Mouse (Mus musculus) midbrain, embryonic 16.5 days (tissue): ENCODE data around the gene Fgd2. TPM values are rescaled to one million over a fixed set of nuclear protein-coding genes. Genes with fewer than 3 reads are reported as not detected.

Experiments
- ATAC-seq: fragments of 200-750 bp; cut with Nextera tagmentation; 2 replicates; pipeline ENCODE4 v1.8.0; 2017; ENCODE audit warnings: moderate TSS enrichment
- H3K27ac ChIP-seq: fragments of 300-500 bp; sonication (generic); 2 replicates; pipeline ENCODE4 v1.5.1; 2014; ENCODE audit warnings: mild to moderate bottlenecking, low read length, mixed read lengths
- H3K27me3 ChIP-seq: fragments of 300-500 bp; sonication (generic); 2 replicates; pipeline ENCODE4 v1.6.1; 2014; ENCODE audit warnings: low read depth, low read length, mixed read lengths; ENCODE audit not compliant: control insufficient read depth, insufficient read depth
- H3K36me3 ChIP-seq: fragments of 300-500 bp; sonication (generic); 2 replicates; pipeline ENCODE4 v1.6.1; 2014; ENCODE audit warnings: mild to moderate bottlenecking, low read length, moderate library complexity, mixed read lengths; ENCODE audit not compliant: control insufficient read depth, insufficient read depth
- H3K4me1 ChIP-seq: fragments of 300-500 bp; sonication (generic); 2 replicates; pipeline ENCODE4 v1.6.1; 2014; ENCODE audit warnings: mild to moderate bottlenecking, low read length, mixed read lengths; ENCODE audit not compliant: control insufficient read depth, insufficient read depth
- H3K4me2 ChIP-seq: fragments of 300-500 bp; sonication (generic); 2 replicates; pipeline ENCODE4 v1.6.1; 2014; ENCODE audit warnings: mild to moderate bottlenecking, low read length, mixed read lengths
- H3K4me3 ChIP-seq: fragments of 300-500 bp; sonication (generic); 2 replicates; pipeline ENCODE4 v1.5.1; 2014; ENCODE audit warnings: low read depth, mild to moderate bottlenecking, low read length, moderate library complexity, mixed read lengths
- H3K9ac ChIP-seq: fragments of 300-500 bp; sonication (generic); 2 replicates; pipeline ENCODE4 v1.6.1; 2014; ENCODE audit warnings: low read depth, low read length, mixed read lengths
- H3K9me3 ChIP-seq: fragments of 300-500 bp; sonication (generic); replicated peaks from 2 replicates; pipeline ENCODE4 v1.6.1; 2014; ENCODE audit warnings: mild to moderate bottlenecking, low read length, mixed read lengths; ENCODE audit not compliant: control insufficient read depth, poor library complexity, severe bottlenecking
- WGBS: fragments of 180-500 bp; shearing (Covaris S2); extraction: QIAGEN DNeasy Blood & Tissue Kit; methylation state at CpG from one replicate; pipeline ENCODE4 v1.1.7; 2014; 5-methylcytosine and 5-hydroxymethylcytosine counted together
- polyA plus RNA-seq: library from polyadenylated mRNA; unstranded; fragments of >200 nt; fragmentation: Nextera tagmentation; extraction: Ambion mirVana; gene quantifications from 2 replicates; pipeline ENCODE4 v1.2.1, GENCODE M21; 2015

The Fgd2 gene
- polyA plus RNA-seq, 1 experiment from 2014 or later = 12.7 TPM

- Histone ChIP-seq H3K4me1 (peaks cover 24% of the 10 kb centered on the region), H3K9me3 (no peaks in the 10 kb centered on the region), H3K27me3 (no peaks in the 10 kb centered on the region), H3K36me3 (peaks cover 35% of the 10 kb centered on the region), H3K27ac (peak overlapping the region; percentile 66), H3K4me3 (no peak overlapping the region), H3K4me2 (no peak overlapping the region), H3K9ac (peak overlapping the region; percentile 38; the same call in 1 of the 2 replicates)
- ATAC-seq = no peak
- WGBS = 15% methylated on average over 5 of the region's 5 CpGs
These were observed 29.9 kb upstream of the Fgd2 start for GRCm38 (mm10) chr17:29330671-29331410.

DNA sequence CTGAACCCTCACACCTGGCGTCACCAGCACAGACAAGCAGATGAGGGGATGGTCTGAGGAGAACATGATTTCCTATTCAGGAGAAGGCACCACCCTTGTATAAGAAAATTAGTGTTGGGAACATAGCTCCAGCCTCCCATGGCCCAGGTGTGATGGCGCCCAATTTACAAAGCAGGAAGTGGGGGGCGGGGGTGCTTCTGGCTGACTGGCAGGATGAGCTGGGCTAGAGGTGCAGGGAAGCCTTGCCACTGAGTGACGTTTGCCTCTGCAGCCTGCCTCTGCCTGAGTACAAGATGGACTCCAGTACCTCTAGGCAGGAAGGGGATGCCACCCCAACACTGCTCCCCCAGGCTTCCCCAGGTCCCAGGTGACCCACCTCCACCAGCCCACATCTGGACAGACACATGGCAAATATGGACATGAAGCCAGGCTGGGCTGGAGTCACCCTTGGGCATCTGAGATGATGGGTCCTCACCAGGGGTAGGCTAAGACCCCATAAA lies 28.5 kb upstream of the Fgd2 start:
- H3K36me3 ChIP-seq = peaks cover 49% of the 10 kb centered on the region

GRCm38 (mm10) chr17:29336266-29336990 lies 24.3 kb upstream of the Fgd2 start:
- H3K36me3 ChIP-seq = peaks cover 76% of the 10 kb centered on the region
- WGBS = 94% methylated on average over 19 of the region's 19 CpGs
- no peak overlapping the region for H3K4me2 ChIP-seq
- no peak for ATAC-seq
- peaks cover 11% of the 10 kb centered on the region for H3K4me1 ChIP-seq
- no peak overlapping the region for H3K9ac ChIP-seq
- H3K27me3 ChIP-seq = no peaks in the 10 kb centered on the region
- no peak overlapping the region for H3K4me3 ChIP-seq
- H3K27ac ChIP-seq = no peak overlapping the region
- no peaks in the 10 kb centered on the region for H3K9me3 ChIP-seq

More for the DNA sequence above, 28.5 kb upstream of the Fgd2 start:
- H3K27me3 ChIP-seq = no peaks in the 10 kb centered on the region
- H3K9me3 ChIP-seq = no peaks in the 10 kb centered on the region
- H3K4me1 ChIP-seq = peaks cover 10% of the 10 kb centered on the region
- H3K4me3 ChIP-seq = no peak overlapping the region
- no peak overlapping the region for H3K4me2 ChIP-seq
- no peak overlapping the region for H3K27ac ChIP-seq
- 83% methylated on average over 4 of the region's 4 CpGs for WGBS
- ATAC-seq = no peak
- no peak overlapping the region for H3K9ac ChIP-seq

DNA sequence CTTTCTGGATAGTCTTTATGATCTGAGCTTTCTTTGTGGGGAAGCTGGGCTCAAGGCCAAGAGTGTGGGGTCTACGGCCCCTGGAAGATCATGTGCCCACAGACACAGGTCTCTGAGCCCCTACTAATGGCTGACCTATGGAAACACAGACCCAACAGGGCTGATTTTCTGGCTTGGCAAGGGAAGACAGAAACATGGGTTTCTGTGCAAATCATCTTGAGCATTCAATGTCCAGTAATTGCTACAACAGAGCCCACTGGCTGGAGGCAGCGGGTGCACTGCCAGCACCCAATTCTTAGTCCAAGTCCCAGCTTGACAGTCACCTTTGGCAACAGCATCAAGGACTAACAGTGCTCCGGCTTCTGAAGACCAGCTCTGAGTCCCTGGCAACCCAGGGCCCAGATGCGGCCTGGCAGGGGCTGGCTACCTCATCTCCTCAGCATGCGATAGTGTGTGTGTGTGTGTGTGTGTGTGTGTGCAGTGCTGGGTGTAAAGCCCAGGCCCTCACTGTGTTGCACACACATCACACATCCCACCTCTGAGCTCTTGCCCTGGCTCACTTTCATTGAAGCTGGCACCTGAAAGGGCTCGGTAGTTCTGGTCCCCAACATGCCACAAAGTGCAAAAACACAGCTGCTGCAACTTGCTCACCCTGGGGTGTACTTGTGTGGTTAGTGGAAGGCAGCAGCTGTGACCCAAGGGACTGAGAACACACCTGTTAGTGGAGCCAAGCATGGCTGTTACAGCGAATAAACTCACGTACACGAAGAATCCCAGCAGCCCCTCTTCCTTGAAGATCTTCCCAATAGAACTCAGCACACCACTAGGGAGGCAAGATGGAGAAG lies 22.5 kb upstream of the Fgd2 start:
- peak overlapping the region; percentile 35 for H3K27ac ChIP-seq
- WGBS = 79% methylated on average over 9 of the region's 9 CpGs
- H3K4me2 ChIP-seq = no peak overlapping the region
- H3K9me3 ChIP-seq = no peaks in the 10 kb centered on the region
- no peak overlapping the region for H3K4me3 ChIP-seq
- peak; percentile 40; the same call in 1 of the 2 replicates for ATAC-seq
- H3K9ac ChIP-seq = no peak overlapping the region
- H3K27me3 ChIP-seq = no peaks in the 10 kb centered on the region
- peaks cover 19% of the 10 kb centered on the region for H3K4me1 ChIP-seq
- H3K36me3 ChIP-seq = peaks cover 62% of the 10 kb centered on the region

DNA sequence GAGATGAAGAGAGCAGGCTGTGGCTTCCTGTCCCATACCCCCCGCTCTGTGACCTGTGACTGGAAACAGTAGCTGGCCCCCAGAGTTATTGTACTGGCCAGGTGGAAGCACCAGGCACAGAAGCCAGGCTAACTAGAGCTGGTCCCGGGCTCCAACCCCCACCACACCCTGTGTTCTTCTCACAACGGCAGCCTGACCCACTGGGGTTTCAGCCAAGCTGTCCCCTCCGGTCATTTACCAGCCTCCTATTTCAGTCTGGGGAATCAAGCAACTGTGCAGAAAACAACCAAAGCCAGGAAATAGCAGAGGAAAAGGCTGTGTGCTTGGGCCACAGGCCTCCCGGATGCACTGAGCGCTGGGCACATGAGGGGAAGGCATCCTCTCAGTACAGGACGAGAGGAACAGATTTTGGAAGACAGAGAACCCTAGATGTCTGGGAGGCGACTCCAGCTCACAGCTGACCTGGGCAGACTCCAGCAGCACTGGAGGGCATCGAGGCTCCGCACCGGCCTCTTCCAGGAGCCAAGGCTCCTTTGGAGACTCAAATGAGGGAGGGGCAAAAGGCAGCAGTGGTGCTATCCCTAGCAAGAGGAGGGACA lies 21.4 kb upstream of the Fgd2 start:
- no peak overlapping the region for H3K4me3 ChIP-seq
- H3K9ac ChIP-seq = no peak overlapping the region
- H3K27ac ChIP-seq = peak overlapping the region; percentile 35
- 76% methylated on average over 11 of the region's 11 CpGs for WGBS
- H3K4me2 ChIP-seq = no peak overlapping the region
- no peaks in the 10 kb centered on the region for H3K9me3 ChIP-seq
- peaks cover 19% of the 10 kb centered on the region for H3K4me1 ChIP-seq
- H3K36me3 ChIP-seq = peaks cover 54% of the 10 kb centered on the region
- no peaks in the 10 kb centered on the region for H3K27me3 ChIP-seq
- no peak for ATAC-seq

- WGBS = 84% methylated on average over 18 of the region's 18 CpGs
- Histone ChIP-seq H3K9ac (no peak overlapping the region), H3K4me1 (peaks cover 25% of the 10 kb centered on the region), H3K27ac (peak overlapping the region; percentile 2; the same call in 1 of the 2 replicates), H3K27me3 (no peaks in the 10 kb centered on the region), H3K4me3 (no peak overlapping the region), H3K9me3 (no peaks in the 10 kb centered on the region), H3K4me2 (no peak overlapping the region), H3K36me3 (peaks cover 44% of the 10 kb centered on the region)
- no peak for ATAC-seq
These were observed 20.1 kb upstream of the Fgd2 start for GRCm38 (mm10) chr17:29340406-29341261.

- no peak for ATAC-seq
- peaks cover 28% of the 10 kb centered on the region for H3K4me1 ChIP-seq
- 18% methylated on average over 9 of the region's 9 CpGs for WGBS
- no peak overlapping the region for H3K4me2 ChIP-seq
- H3K36me3 ChIP-seq = peaks cover 36% of the 10 kb centered on the region
- H3K27ac ChIP-seq = peak overlapping the region; percentile 66
- no peak overlapping the region for H3K4me3 ChIP-seq
- peak overlapping the region; percentile 47; the same call in 1 of the 2 replicates for H3K9ac ChIP-seq
- no peaks in the 10 kb centered on the region for H3K27me3 ChIP-seq
- H3K9me3 ChIP-seq = no peaks in the 10 kb centered on the region
These were observed 19.1 kb upstream of the Fgd2 start for GRCm38 (mm10) chr17:29341591-29342003.
